Mouse (Mus musculus): ENCODE measurements around the gene Cdk6.

- TF ChIP-seq CTCF (IDR thresholded peaks at IDR 0.05; ENCODE audit: low read depth, low read length) = no peak
- TF ChIP-seq POLR2A (IDR thresholded peaks at IDR 0.05; ENCODE audit: borderline replicate concordance, low read depth, low read length) = no peak
Observed at GRCm38 (mm10) chr5:3493968-3494367, 152.7 kb downstream of the Cdk6 start.
